Mouse (Mus musculus): ENCODE data around the gene Trim72. TPM values are rescaled to one million over a fixed set of nuclear protein-coding genes. Genes with fewer than 3 reads are reported as not detected.

Trim72 gene
- 0.12 TPM in 1 of 2 replicates, not detected in the other for polyA plus RNA-seq (2015; fragmentation: Nextera tagmentation; extraction: Ambion mirVana)

GRCm38 (mm10) chr7:128003688-128004087, at the start of gene Trim72:
Gene Trim72 (plus strand): TSS chr7:128003949.
- Histone ChIP-seq H3K9me3 (ENCODE audit: low read length) (no peaks in the 10 kb centered on the region), H3K4me2 (ENCODE audit: low read depth, low read length) (peak within 1 kb of the TSS; percentile 22; the same call in 1 of the 2 replicates), H3K27me3 (ENCODE audit: insufficient read depth, low read length) (no peaks in the 10 kb centered on the region), H3K4me3 (ENCODE audit: low read depth, low read length) (no peak within 1 kb of the TSS), H3K36me3 (replicated peaks; ENCODE audit: insufficient read depth, low read length) (no peaks in the 10 kb centered on the region), H3K27ac (ENCODE audit: low read depth) (no peak within 1 kb of the TSS), H3K9ac (replicated peaks) (no peak within 1 kb of the TSS), H3K4me1 (ENCODE audit: insufficient read depth) (peaks cover 11% of the 10 kb centered on the region)
- TF ChIP-seq CTCF (IDR thresholded peaks at IDR 0.05; ENCODE audit: low read depth) (no peak), EP300 (IDR thresholded peaks at IDR 0.05; ENCODE audit: low read depth) (no peak)
- WGBS (ENCODE audit: insufficient replicate concordance), result 71% methylated on average over 2 of the region's 2 CpGs
- no peak for ATAC-seq
- no peak for DNase-seq

GRCm38 (mm10) chr7:127959364-127959763, 44.4 kb upstream of the Trim72 start:
- no peak overlapping the region for H3K9ac ChIP-seq (replicated peaks)
- 60% methylated on average over 5 of the region's 5 CpGs for WGBS (ENCODE audit: insufficient replicate concordance)
- no peak overlapping the region for H3K4me2 ChIP-seq (ENCODE audit: low read depth, low read length)
- no peak for DNase-seq
- no peak overlapping the region for H3K4me3 ChIP-seq (ENCODE audit: low read depth, low read length)
- no peaks in the 10 kb centered on the region for H3K9me3 ChIP-seq (ENCODE audit: low read length)
- no peak overlapping the region for H3K27ac ChIP-seq (ENCODE audit: low read depth)
- ATAC-seq, result no peak
- H3K27me3 ChIP-seq (ENCODE audit: insufficient read depth, low read length), result no peaks in the 10 kb centered on the region
- no peak for TF ChIP-seq CTCF (IDR thresholded peaks at IDR 0.05; ENCODE audit: low read depth)
- no peak for TF ChIP-seq EP300 (IDR thresholded peaks at IDR 0.05; ENCODE audit: low read depth)
- no peaks in the 10 kb centered on the region for H3K4me1 ChIP-seq (ENCODE audit: insufficient read depth)
- no peaks in the 10 kb centered on the region for H3K36me3 ChIP-seq (replicated peaks; ENCODE audit: insufficient read depth, low read length)

- DNase-seq, result no peak
- H3K9ac ChIP-seq (replicated peaks), result peak overlapping the region; percentile 90
Measured at GRCm38 (mm10) chr7:127966371-127966918, 37.3 kb upstream of the Trim72 start.

GRCm38 (mm10) chr7:127967004-127967921, 36.5 kb upstream of the Trim72 start, which contains the start of gene Fus:
Gene Fus (plus strand): TSS chr7:127967457.
- WGBS (ENCODE audit: insufficient replicate concordance), result under 1% methylated on average over 83 of the region's 92 CpGs
- Histone ChIP-seq H3K4me2 (ENCODE audit: low read depth, low read length) (peak within 1 kb of the TSS; percentile 82), H3K9me3 (ENCODE audit: low read length) (no peaks in the 10 kb centered on the region), H3K36me3 (replicated peaks; ENCODE audit: insufficient read depth, low read length) (peaks cover 27% of the 10 kb centered on the region), H3K4me1 (ENCODE audit: insufficient read depth) (peaks cover 18% of the 10 kb centered on the region), H3K27ac (ENCODE audit: low read depth) (peak within 1 kb of the TSS; percentile 94), H3K27me3 (ENCODE audit: insufficient read depth, low read length) (no peaks in the 10 kb centered on the region), H3K4me3 (ENCODE audit: low read depth, low read length) (peak within 1 kb of the TSS; percentile 82), H3K9ac (replicated peaks) (peak within 1 kb of the TSS; percentile 90)
- DNase-seq (peak; percentile 95), ATAC-seq (peak; percentile 93)
- peak; percentile 21; the same call in 1 of the 2 replicates for TF ChIP-seq CTCF (IDR thresholded peaks at IDR 0.05; ENCODE audit: low read depth)
- peak; percentile 67; the same call in 1 of the 2 replicates for TF ChIP-seq EP300 (IDR thresholded peaks at IDR 0.05; ENCODE audit: low read depth)

More at GRCm38 (mm10) chr7:127966371-127966918, 37.3 kb upstream of the Trim72 start:
- no peak for ATAC-seq
- peaks cover 19% of the 10 kb centered on the region for H3K36me3 ChIP-seq (replicated peaks; ENCODE audit: insufficient read depth, low read length)
- H3K9me3 ChIP-seq (ENCODE audit: low read length), result no peaks in the 10 kb centered on the region
- H3K4me1 ChIP-seq (ENCODE audit: insufficient read depth), result peaks cover 18% of the 10 kb centered on the region
- peak overlapping the region; percentile 94 for H3K27ac ChIP-seq (ENCODE audit: low read depth)
- no peak for TF ChIP-seq EP300 (IDR thresholded peaks at IDR 0.05; ENCODE audit: low read depth)
- no peak for TF ChIP-seq CTCF (IDR thresholded peaks at IDR 0.05; ENCODE audit: low read depth)
- peak overlapping the region; percentile 82 for H3K4me2 ChIP-seq (ENCODE audit: low read depth, low read length)
- 18% methylated on average over 10 of the region's 10 CpGs for WGBS (ENCODE audit: insufficient replicate concordance)
- H3K27me3 ChIP-seq (ENCODE audit: insufficient read depth, low read length), result no peaks in the 10 kb centered on the region
- H3K4me3 ChIP-seq (ENCODE audit: low read depth, low read length), result peak overlapping the region; percentile 82

GRCm38 (mm10) chr7:127967922-127968828, 35.6 kb upstream of the Trim72 start:
- Histone ChIP-seq H3K4me2 (ENCODE audit: low read depth, low read length) (peak overlapping the region; percentile 82), H3K27ac (ENCODE audit: low read depth) (peak overlapping the region; percentile 94), H3K36me3 (replicated peaks; ENCODE audit: insufficient read depth, low read length) (peaks cover 36% of the 10 kb centered on the region), H3K9ac (replicated peaks) (peak overlapping the region; percentile 90), H3K9me3 (ENCODE audit: low read length) (no peaks in the 10 kb centered on the region), H3K4me1 (ENCODE audit: insufficient read depth) (peaks cover 21% of the 10 kb centered on the region), H3K4me3 (ENCODE audit: low read depth, low read length) (peak overlapping the region; percentile 82), H3K27me3 (ENCODE audit: insufficient read depth, low read length) (no peaks in the 10 kb centered on the region)
- DNase-seq (peak; percentile 85), ATAC-seq (peak; percentile 58)
- TF ChIP-seq CTCF (IDR thresholded peaks at IDR 0.05; ENCODE audit: low read depth) (no peak), EP300 (IDR thresholded peaks at IDR 0.05; ENCODE audit: low read depth) (0 out of 2 replicates have a peak, but pooled peaks have one; percentile 7)
- under 1% methylated on average over 36 of the region's 42 CpGs for WGBS (ENCODE audit: insufficient replicate concordance)
